Mouse (Mus musculus) midbrain, embryonic 13.5 days (tissue): ENCODE data around the gene Gm29289. TPM values are rescaled to one million over a fixed set of nuclear protein-coding genes. Genes with fewer than 3 reads are reported as not detected.
"Not testable (repeated sequence)": the region's sequence is repeated elsewhere in the genome, so short reads cannot be mapped to it uniquely, and the experiment has no call there.

Source experiments
- ATAC-seq: fragments of 200-750 bp; cut with Nextera tagmentation; 2 replicates; pipeline ENCODE4 v1.8.0; 2017; ENCODE audit warnings: mild to moderate bottlenecking, moderate TSS enrichment, moderate library complexity
- H3K27ac ChIP-seq: fragments of 300-500 bp; sonication (generic); 2 replicates; pipeline ENCODE4 v1.5.1; 2015; ENCODE audit warnings: inconsistent platforms, mild to moderate bottlenecking, moderate library complexity
- H3K27me3 ChIP-seq: fragments of 300-500 bp; sonication (generic); 2 replicates; pipeline ENCODE4 v1.6.1; 2015; ENCODE audit warnings: mild to moderate bottlenecking, inconsistent platforms
- H3K36me3 ChIP-seq: fragments of 300-500 bp; sonication (generic); 2 replicates; pipeline ENCODE4 v1.6.1; 2015; ENCODE audit warnings: mild to moderate bottlenecking, inconsistent platforms
- H3K4me1 ChIP-seq: fragments of 300-500 bp; sonication (generic); replicated peaks from 2 replicates; pipeline ENCODE4 v1.6.1; 2015; ENCODE audit warnings: inconsistent platforms
- H3K4me2 ChIP-seq: fragments of 300-500 bp; sonication (generic); replicated peaks from 2 replicates; pipeline ENCODE4 v1.6.1; 2015; ENCODE audit warnings: moderate library complexity, mild to moderate bottlenecking, inconsistent platforms
- H3K4me3 ChIP-seq: fragments of 300-500 bp; sonication (generic); replicated peaks from 2 replicates; pipeline ENCODE4 v1.5.1; 2015; ENCODE audit warnings: mild to moderate bottlenecking, inconsistent platforms
- H3K9ac ChIP-seq: fragments of 300-500 bp; sonication (generic); replicated peaks from 2 replicates; pipeline ENCODE4 v1.6.1; 2015; ENCODE audit warnings: mild to moderate bottlenecking, inconsistent platforms
- H3K9me3 ChIP-seq: fragments of 300-500 bp; sonication (generic); 2 replicates; pipeline ENCODE4 v1.6.1; 2016; ENCODE audit warnings: mild to moderate bottlenecking, inconsistent platforms
- WGBS: fragments of 180-500 bp; shearing (Covaris S2); methylation state at CpG from one replicate; pipeline ENCODE4 v1.1.7; 2015; 5-methylcytosine and 5-hydroxymethylcytosine counted together
- polyA plus RNA-seq: library from polyadenylated mRNA; unstranded; fragments of >200 nt; fragmentation: Nextera tagmentation; extraction: Ambion mirVana; gene quantifications from 2 replicates; pipeline ENCODE4 v1.2.1, GENCODE M21; 2015

Gm29289 gene
- not detected in 2 replicates for polyA plus RNA-seq

- not testable (repeated sequence) for ATAC-seq, H3K36me3 ChIP-seq, H3K9ac ChIP-seq, H3K4me2 ChIP-seq, H3K4me3 ChIP-seq, H3K27me3 ChIP-seq, H3K27ac ChIP-seq, H3K9me3 ChIP-seq, H3K4me1 ChIP-seq
- WGBS = no CpG with 5 or more reads among the region's 9 CpGs
Observed at GRCm38 (mm10) chrY:2932282-2932681, at the start of gene Gm29289. Gm29289 (plus strand) TSS chrY:2932582.

DNA sequence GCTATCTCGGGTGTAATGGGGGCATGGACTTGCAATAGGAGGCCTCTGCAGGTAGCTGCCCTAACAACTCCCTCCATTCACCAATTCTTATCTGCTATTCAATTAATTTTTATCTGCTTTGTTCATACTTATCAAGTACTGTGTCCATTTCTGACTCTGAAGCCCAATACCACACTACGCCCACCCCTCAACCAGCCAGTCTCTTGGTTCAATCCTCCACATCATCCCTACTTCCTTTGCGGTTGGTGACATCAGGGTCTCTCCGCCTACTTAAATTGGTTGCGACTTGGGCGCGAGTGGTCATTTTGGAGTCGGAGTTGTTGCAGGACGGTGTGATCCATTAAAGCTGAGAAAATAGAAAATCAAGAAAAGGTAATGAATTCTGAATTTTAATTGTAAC, 31.7 kb upstream of the Gm29289 start, which contains the start of gene Gm10352:
Gene Gm10352, plus strand, starts transcription at position 301 of the 400 bp plus-strand sequence.
- H3K4me2 ChIP-seq, H3K36me3 ChIP-seq, H3K9ac ChIP-seq, ATAC-seq, H3K4me1 ChIP-seq, H3K27ac ChIP-seq, H3K4me3 ChIP-seq, H3K9me3 ChIP-seq, H3K27me3 ChIP-seq: not testable (repeated sequence)
- WGBS = no CpG with 5 or more reads among the region's 9 CpGs

Other genes with a start within 250 kb of the Gm29289 start
- not detected in 2 replicates for gene H2al2b, start 211.9 kb upstream of the Gm29289 start, polyA plus RNA-seq
- not detected in 2 replicates for gene Gm4064, start 136.4 kb upstream of the Gm29289 start, polyA plus RNA-seq
- not detected in 2 replicates for gene Rbmy, start 101.9 kb upstream of the Gm29289 start, polyA plus RNA-seq
- not detected in 2 replicates for gene Gm10256, start 101.9 kb upstream of the Gm29289 start, polyA plus RNA-seq
- gene Gm10352, start 31.6 kb upstream of the Gm29289 start, polyA plus RNA-seq = not detected in 2 replicates